Mouse (Mus musculus) forebrain, embryonic 10.5 days (tissue): ENCODE data around the gene Gm10719. TPM values are rescaled to one million over a fixed set of nuclear protein-coding genes. Genes with fewer than 3 reads are reported as not detected.
"Not testable (repeated sequence)": the region's sequence is repeated elsewhere in the genome, so short reads cannot be mapped to it uniquely, and the experiment has no call there.

ENCODE experiments used
- DNase-seq: peaks from one replicate; pipeline ENCODE4 v3.0.0-alpha.2; 2017; ENCODE audit warnings: low spot score; ENCODE audit errors: extremely low spot score
- H3K27ac ChIP-seq: fragments of 300-500 bp; sonication (generic); 2 replicates; pipeline ENCODE4 v1.5.1; 2016; ENCODE audit warnings: mild to moderate bottlenecking
- H3K27me3 ChIP-seq: fragments of 300-500 bp; sonication (generic); 2 replicates; pipeline ENCODE4 v1.6.1; 2016; ENCODE audit warnings: mild to moderate bottlenecking; ENCODE audit not compliant: poor library complexity, severe bottlenecking
- H3K36me3 ChIP-seq: fragments of 300-500 bp; sonication (generic); replicated peaks from 2 replicates; pipeline ENCODE4 v1.6.1; 2016; ENCODE audit warnings: mild to moderate bottlenecking, moderate library complexity
- H3K4me1 ChIP-seq: fragments of 300-500 bp; sonication (generic); 2 replicates; pipeline ENCODE4 v1.6.1; 2016
- H3K4me3 ChIP-seq: fragments of 300-500 bp; sonication (generic); 2 replicates; pipeline ENCODE4 v1.5.1; 2016; ENCODE audit warnings: mild to moderate bottlenecking, moderate library complexity
- H3K9me3 ChIP-seq: fragments of 300-500 bp; sonication (generic); 2 replicates; pipeline ENCODE4 v1.6.1; 2016; ENCODE audit warnings: mild to moderate bottlenecking, moderate library complexity
- WGBS: fragments of 180-500 bp; shearing (Covaris S2); methylation state at CpG from one replicate; pipeline ENCODE4 v1.1.7; 2016; 5-methylcytosine and 5-hydroxymethylcytosine counted together
- polyA plus RNA-seq: library from polyadenylated mRNA; unstranded; fragments of >200 nt; fragmentation: Nextera tagmentation; extraction: Ambion mirVana; gene quantifications from 2 replicates; pipeline ENCODE4 v1.2.1, GENCODE M21; 2016

The Gm10719 gene
- polyA plus RNA-seq: not detected in 2 replicates

DNA sequence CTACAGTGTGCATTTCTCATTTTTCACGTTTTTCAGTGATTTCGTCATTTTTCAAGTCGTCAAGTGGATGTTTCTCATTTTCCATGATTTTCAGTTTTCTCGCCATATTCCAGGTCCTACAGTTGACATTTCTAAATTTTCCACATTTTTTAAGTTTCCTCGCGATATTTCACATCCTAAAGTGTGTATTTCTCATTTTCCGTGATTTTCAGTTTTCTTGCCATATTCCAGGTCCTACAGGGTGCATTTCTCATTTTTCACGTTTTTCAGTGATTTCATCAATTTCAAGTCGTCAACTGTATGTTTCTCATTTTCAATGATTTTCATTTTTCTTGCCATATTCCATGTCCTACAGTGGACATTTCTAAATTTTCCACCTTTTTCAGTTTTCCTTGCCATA lies at the start of gene Gm10719:
Gene Gm10719, plus strand, starts transcription at position 301 of the 400 bp plus-strand sequence.
- H3K4me3 ChIP-seq, H3K4me1 ChIP-seq, H3K36me3 ChIP-seq, DNase-seq, H3K9me3 ChIP-seq, H3K27ac ChIP-seq, H3K27me3 ChIP-seq: not testable (repeated sequence)
- 71% methylated on average over 2 of the region's 9 CpGs for WGBS

GRCm38 (mm10) chr9:3000445-3000972 lies 16.7 kb upstream of the Gm10719 start, which contains the start of gene Gm10722:
Gene Gm10722 (plus strand): TSS chr9:3000922.
- DNase-seq: peak; percentile 40
- 72% methylated on average over 12 of the region's 12 CpGs for WGBS
- H3K27me3 ChIP-seq, H3K36me3 ChIP-seq, H3K27ac ChIP-seq, H3K9me3 ChIP-seq, H3K4me1 ChIP-seq, H3K4me3 ChIP-seq: not testable (repeated sequence)

GRCm38 (mm10) chr9:3001006-3001405 lies 16.2 kb upstream of the Gm10719 start:
- WGBS: 65% methylated on average over 8 of the region's 8 CpGs

DNA sequence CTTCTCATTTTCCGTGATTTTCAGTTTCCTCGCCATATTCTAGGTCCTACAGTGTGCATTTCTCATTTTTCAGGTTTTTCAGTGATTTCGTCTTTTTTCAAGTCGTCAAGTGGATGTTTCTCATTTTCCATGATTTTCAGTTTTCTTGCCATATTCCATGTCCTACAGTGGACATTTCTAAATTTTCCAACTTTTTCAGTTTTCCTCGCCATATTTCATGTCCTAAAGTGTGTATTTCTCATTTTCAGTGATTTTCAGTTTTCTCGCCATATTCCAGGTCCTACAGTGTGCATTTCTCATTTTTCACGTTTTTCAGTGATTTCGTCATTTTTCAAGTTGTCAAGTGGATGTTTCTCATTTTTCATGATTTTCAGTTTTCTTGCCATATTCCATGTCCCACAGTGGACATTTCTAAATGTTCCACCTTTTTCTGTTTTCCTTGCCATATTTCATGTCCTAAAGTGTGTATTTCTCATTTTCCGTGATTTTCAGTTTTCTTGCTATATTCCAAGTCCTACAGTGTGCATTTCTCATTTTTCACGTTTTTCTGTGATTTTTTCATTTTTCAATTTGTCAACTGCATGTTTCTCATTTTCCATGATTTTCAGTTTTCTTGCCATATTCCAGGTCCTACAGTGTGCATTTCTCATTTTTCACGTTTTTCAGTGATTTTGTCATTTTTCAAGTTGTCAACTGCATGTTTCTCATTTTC lies 15.1 kb upstream of the Gm10719 start:
- H3K36me3 ChIP-seq: not testable (repeated sequence)
- DNase-seq: peak; percentile 78

More at GRCm38 (mm10) chr9:3001006-3001405, 16.2 kb upstream of the Gm10719 start:
- H3K36me3 ChIP-seq, H3K27ac ChIP-seq, H3K27me3 ChIP-seq, H3K9me3 ChIP-seq, DNase-seq, H3K4me1 ChIP-seq, H3K4me3 ChIP-seq: not testable (repeated sequence)

DNA sequence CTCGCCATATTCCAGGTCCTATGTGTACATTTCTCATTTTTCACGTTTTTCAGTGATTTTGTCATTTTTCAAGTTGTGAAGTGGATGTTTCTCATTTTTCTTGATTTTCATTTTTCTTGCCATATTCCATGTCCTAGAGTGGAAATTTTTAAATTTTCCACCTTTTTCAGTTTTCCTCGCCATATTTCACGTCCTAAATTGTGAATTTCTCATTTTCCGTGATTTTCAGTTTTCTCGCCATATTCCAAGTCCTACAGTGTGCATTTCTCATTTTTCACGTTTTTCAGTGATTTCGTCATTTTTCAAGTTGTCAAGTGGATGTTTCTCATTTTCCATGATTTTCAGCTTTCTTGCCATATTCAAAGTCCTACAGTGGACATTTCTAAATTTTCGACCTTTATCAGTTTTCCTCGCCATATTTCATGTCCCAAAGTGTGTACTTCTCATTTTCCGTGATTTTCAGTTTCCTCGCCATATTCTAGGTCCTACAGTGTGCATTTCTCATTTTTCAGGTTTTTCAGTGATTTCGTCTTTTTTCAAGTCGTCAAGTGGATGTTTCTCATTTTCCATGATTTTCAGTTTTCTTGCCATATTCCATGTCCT lies 14.3 kb upstream of the Gm10719 start, which contains the start of gene Gm11168:
Gene Gm11168, plus strand, starts transcription at position 553 of the 603 bp plus-strand sequence.
- H3K4me1 ChIP-seq, DNase-seq, H3K27me3 ChIP-seq, H3K4me3 ChIP-seq, H3K27ac ChIP-seq, H3K36me3 ChIP-seq: not testable (repeated sequence)
- WGBS: 76% methylated on average over 6 of the region's 14 CpGs
- peaks cover 12% of the 10 kb centered on the region for H3K9me3 ChIP-seq

More for the DNA sequence above, 15.1 kb upstream of the Gm10719 start:
- H3K27ac ChIP-seq, H3K27me3 ChIP-seq, H3K4me3 ChIP-seq, H3K9me3 ChIP-seq, H3K4me1 ChIP-seq: not testable (repeated sequence)
- WGBS: 71% methylated on average over 9 of the region's 11 CpGs

DNA sequence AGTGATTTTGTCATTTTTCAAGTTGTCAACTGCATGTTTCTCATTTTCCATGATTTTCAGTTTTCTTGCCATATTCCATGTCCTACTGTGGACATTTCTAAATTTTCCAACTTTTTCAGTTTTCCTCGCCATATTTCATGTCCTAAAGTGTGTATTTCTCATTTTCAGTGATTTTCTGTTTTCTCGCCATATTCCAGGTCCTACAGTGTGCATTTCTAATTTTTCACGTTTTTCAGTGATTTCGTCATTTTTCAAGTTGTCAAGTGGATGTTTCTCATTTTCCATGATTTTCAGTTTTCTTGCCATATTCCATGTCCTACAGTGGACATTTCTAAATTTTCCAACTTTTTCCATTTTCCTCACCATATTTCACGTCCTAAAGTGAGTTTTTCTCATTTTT lies 11.0 kb upstream of the Gm10719 start:
- peaks cover 12% of the 10 kb centered on the region for H3K9me3 ChIP-seq
- not testable (repeated sequence) for H3K27me3 ChIP-seq, H3K4me3 ChIP-seq, DNase-seq, H3K4me1 ChIP-seq, H3K36me3 ChIP-seq, H3K27ac ChIP-seq
- 82% methylated on average over 1 of the region's 5 CpGs for WGBS

- H3K27me3 ChIP-seq, H3K36me3 ChIP-seq, H3K4me1 ChIP-seq, H3K27ac ChIP-seq, H3K4me3 ChIP-seq, DNase-seq: not testable (repeated sequence)
- peaks cover 12% of the 10 kb centered on the region for H3K9me3 ChIP-seq
- 72% methylated on average over 8 of the region's 8 CpGs for WGBS
These were observed 10.6 kb upstream of the Gm10719 start for GRCm38 (mm10) chr9:3006636-3007035.

DNA sequence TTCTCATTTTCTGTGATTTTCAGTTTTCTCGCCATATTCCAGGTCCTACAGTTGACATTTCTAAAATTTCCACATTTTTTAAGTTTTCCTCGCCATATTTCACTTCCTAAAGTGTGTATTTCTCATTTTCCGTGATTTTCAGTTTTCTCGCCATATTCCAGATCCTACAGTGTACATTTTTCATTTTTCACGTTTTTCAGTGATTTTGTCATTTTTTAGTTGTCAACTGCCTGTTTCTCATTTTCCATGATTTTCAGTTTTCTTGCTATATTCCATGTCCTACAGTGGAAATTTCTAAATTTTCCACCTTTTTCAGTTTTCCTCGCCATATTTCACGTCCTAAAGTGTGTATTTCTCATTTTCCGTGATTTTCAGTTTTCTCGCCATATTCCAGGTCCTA lies 9.9 kb upstream of the Gm10719 start:
- not testable (repeated sequence) for H3K9me3 ChIP-seq, H3K4me3 ChIP-seq, H3K27me3 ChIP-seq, H3K4me1 ChIP-seq, H3K36me3 ChIP-seq, H3K27ac ChIP-seq
- WGBS: 82% methylated on average over 8 of the region's 9 CpGs
- peak; percentile 27 for DNase-seq

GRCm38 (mm10) chr9:3009331-3009730 lies 7.9 kb upstream of the Gm10719 start:
- not testable (repeated sequence) for H3K27me3 ChIP-seq, H3K36me3 ChIP-seq, H3K27ac ChIP-seq, H3K4me1 ChIP-seq, H3K9me3 ChIP-seq, DNase-seq, H3K4me3 ChIP-seq
- WGBS: no CpG with 5 or more reads among the region's 5 CpGs

DNA sequence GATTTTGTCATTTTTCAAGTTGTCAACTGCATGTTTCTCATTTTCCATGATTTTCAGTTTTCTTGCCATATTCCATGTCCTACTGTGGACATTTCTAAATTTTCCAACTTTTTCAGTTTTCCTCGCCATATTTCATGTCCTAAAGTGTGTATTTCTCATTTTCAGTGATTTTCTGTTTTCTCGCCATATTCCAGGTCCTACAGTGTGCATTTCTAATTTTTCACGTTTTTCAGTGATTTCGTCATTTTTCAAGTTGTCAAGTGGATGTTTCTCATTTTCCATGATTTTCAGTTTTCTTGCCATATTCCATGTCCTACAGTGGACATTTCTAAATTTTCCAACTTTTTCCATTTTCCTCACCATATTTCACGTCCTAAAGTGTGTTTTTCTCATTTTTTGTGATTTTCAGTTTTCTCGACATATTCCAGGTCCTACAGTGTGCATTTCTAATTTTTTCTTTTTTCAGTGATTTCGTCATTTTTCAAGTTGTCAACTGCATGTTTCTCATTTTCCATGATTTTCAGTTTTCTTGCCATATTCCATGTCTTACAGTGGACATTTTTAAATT lies 5.1 kb upstream of the Gm10719 start:
- DNase-seq, H3K27ac ChIP-seq, H3K4me1 ChIP-seq, H3K4me3 ChIP-seq, H3K27me3 ChIP-seq, H3K9me3 ChIP-seq, H3K36me3 ChIP-seq: not testable (repeated sequence)
- WGBS: 81% methylated on average over 3 of the region's 7 CpGs

DNA sequence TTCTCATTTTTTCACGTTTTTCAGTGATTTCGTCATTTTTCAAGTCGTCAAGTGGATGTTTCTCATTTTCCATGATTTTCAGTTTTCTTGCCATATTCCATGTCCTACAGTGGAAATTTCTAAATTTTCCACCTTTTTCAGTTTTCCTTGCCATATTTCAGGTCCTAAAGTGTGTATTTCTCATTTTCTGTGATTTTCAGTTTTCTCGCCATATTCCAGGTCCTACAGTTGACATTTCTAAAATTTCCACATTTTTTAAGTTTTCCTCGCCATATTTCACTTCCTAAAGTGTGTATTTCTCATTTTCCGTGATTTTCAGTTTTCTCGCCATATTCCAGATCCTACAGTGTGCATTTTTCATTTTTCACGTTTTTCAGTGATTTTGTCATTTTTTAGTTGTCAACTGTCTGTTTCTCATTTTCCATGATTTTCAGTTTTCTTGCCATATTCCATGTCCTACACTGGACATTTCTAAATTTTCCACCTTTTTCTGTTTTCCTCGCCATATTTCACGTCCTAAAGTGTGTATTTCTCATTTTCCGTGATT lies 4.4 kb upstream of the Gm10719 start, which contains the start of gene Gm10721:
Gene Gm10721, plus strand, starts transcription at position 408 of the 547 bp plus-strand sequence.
- H3K4me3 ChIP-seq, H3K4me1 ChIP-seq, H3K36me3 ChIP-seq, H3K27me3 ChIP-seq, H3K27ac ChIP-seq, H3K9me3 ChIP-seq, DNase-seq: not testable (repeated sequence)
- no CpG with 5 or more reads among the region's 11 CpGs for WGBS

DNA sequence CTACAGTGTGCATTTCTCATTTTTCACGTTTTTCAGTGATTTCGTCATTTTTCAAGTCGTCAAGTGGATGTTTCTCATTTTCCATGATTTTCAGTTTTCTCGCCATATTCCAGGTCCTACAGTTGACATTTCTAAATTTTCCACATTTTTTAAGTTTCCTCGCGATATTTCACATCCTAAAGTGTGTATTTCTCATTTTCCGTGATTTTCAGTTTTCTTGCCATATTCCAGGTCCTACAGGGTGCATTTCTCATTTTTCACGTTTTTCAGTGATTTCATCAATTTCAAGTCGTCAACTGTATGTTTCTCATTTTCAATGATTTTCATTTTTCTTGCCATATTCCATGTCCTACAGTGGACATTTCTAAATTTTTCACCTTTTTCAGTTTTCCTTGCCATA lies 1.9 kb upstream of the Gm10719 start, which contains the start of gene Gm10720:
Gene Gm10720, plus strand, starts transcription at position 301 of the 400 bp plus-strand sequence.
- not testable (repeated sequence) for DNase-seq, H3K4me3 ChIP-seq, H3K4me1 ChIP-seq, H3K9me3 ChIP-seq, H3K36me3 ChIP-seq, H3K27me3 ChIP-seq, H3K27ac ChIP-seq
- WGBS: 67% methylated on average over 5 of the region's 9 CpGs

GRCm38 (mm10) chr9:3015896-3016295 lies 1.3 kb upstream of the Gm10719 start:
- not testable (repeated sequence) for H3K27ac ChIP-seq, H3K27me3 ChIP-seq, H3K36me3 ChIP-seq, H3K9me3 ChIP-seq, DNase-seq, H3K4me1 ChIP-seq, H3K4me3 ChIP-seq
- WGBS: 71% methylated on average over 6 of the region's 6 CpGs
